Mouse (Mus musculus) left cerebral cortex, postnatal 36 days (tissue): ENCODE data around the gene Ankar. TPM values are rescaled to one million over a fixed set of nuclear protein-coding genes. Genes with fewer than 3 reads are reported as not detected.

Source experiments
- DNase-seq, 2 experiments: peaks; one replicate each; pipeline ENCODE4 v3.0.0; 2021 to 2022; ENCODE audit warnings: low spot score in 2 of 2, mixed read lengths in 1 of 2
- intact Hi-C: fragments of 180-260 bp; cut with DNase I; formaldehyde crosslinking; loops from one replicate; pipeline ENCODE4 v1.15.1; 2025
- total RNA-seq, 2 experiments: library from RNA; stranded (reverse); gene quantifications; 2 replicates each; pipeline ENCODE4 v1.2.3; 2021

The Ankar gene
- total RNA-seq, 2 experiments from 2014 or later: not detected

DNA sequence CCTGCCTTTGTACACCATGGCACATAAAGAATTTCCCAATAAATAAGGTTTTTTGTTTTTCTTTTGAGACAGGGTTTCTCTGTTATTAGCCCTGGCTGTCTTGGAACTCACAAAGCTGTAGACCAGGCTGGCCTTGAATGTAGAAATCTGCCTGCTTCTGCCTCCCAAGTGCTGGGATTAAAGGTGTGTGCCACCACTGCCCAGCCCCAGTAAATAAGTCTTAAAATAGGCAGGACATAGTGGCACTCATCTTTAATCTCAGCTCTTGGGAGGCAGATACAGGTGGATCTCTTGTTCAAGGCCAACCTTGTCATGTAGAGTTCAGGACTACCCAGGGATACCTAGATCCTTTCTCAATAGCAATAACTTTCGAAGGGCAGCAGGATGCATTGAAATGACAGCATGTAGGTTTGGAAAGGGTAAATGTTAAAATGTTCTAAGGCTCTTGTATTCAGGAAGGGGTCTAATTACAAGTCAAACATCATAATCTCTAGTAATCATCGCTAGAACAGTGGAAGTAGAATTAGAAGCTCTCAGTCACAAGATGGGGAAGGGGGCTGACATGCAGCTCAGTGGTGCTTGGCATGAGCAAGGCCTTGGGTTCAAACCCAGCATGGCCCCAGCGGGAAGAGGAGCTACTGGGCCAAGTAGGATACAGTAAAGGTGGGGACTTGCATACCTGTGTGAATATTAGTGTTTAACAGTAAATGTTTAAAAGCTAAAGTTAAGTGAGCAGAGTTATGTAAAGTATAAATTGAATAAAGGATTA is 15.4 kb upstream of the Ankar start:
- DNase-seq: no peak
- intact Hi-C loops: loop anchor here (5.0 kb wide), 1 partner anchor 1112 kb away; no protein-coding TSS in a partner anchor

DNA sequence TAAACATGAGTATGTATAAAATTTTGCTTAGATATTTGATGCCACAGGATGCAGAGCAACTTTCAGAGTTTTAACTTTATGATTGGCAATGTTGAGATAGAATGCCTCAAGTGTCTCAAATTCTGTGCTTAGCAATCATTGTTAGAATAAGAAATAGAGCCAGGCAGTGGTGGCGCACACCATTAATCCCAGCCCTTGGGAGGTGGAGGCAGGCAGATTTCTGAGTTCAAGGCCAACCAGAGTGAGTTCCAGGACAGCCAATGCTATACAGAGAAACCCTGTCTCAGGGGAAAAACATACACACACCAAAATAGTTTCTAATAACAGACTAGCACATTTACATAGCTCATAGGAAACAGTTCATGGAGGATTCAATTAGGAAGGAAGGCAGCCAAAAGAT is 14.7 kb upstream of the Ankar start:
- DNase-seq: no peak
- intact Hi-C loops: loop anchor here (5.0 kb wide), 1 partner anchor 1112 kb away; no protein-coding TSS in a partner anchor

DNA sequence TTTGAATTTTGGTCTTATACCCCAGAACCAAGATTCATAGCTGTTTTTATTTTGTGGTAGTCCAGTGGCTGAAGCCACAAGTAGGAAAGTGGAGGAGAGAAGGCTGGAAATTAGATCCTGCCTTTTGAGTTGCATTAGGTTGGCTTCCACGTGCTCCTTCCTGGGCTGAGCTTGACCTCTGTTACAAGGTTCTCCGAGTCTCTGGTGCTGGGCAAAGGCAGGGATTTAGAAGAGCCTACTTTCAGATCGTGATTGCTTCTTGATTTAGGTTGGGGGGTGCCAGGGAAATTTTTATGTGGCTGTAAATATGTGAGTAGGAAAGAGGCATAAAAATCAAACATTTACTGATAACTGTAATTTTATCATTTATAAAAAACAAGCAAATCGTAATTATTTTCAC is 14.2 kb upstream of the Ankar start:
- intact Hi-C loops: no loop called here

DNA sequence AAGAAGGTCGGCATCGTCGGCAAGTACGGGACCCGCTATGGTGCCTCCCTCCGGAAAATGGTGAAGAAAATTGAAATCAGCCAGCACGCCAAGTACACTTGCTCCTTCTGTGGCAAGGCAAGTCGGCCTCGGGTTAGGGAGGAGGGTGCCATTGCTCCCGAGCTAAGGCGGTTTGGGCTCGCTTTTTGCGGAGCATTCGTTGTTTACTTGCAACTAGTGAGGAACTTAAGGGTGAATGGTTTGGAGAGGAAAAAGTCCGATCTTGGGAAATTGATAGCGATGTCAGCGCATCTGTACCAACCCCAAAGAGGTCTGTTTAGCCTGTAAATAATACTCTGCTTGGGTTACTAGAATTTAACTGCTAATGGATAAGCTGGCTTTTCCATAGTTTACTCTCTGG is 11.3 kb upstream of the Ankar start:
- DNase-seq: no peak
- intact Hi-C loops: no loop called here

More for the DNA sequence above, 14.2 kb upstream of the Ankar start:
- no peak for DNase-seq

DNA sequence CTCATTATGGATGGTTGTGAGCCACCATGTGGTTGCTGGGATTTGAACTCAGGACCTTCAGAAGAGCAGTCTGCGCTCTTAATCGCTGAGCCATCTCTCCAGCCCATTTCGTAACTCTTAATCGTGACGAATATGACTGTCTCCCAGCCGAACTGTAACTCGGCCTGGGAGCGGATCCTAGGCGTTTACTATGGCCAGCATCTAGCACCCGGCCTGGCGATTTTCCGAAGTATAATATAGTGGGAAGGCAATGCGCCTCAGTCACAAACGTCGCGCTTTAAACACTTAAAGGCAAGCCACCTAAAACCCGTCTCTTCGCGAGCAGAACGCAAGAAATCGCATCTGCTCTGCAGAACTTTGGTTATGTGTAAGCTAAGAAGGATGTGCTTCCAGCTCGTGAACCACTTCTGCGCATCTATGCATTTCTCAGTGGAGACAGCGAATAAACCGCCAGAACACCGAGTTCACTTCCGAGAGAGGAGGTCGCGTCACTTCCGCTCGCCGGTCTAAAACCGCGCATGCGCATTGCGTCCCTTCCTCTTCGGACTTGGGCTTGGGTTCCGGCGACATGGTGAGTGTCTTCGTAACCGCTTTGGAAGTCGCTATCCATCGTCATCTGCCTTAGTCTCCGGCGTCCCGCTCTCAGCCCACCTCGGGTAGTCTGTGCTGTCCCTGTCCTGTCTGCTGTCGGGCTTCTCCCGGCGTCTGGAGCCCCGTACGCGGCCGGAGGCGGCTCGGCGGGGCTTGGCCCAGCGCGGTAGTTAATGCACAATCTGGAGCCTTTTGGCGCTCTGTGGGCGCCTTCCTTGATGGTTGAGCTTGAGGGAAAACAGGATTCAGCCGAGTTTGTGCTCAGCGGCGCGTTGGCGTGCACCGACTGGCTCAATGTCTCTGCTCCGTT is 10.6 kb upstream of the Ankar start, which contains the start of gene Rpl37a:
Rpl37a (plus strand) TSS at position 538 of the 901 bp plus-strand sequence.
- intact Hi-C loops: no loop called here
- DNase-seq: peak; percentile 97 to 98

DNA sequence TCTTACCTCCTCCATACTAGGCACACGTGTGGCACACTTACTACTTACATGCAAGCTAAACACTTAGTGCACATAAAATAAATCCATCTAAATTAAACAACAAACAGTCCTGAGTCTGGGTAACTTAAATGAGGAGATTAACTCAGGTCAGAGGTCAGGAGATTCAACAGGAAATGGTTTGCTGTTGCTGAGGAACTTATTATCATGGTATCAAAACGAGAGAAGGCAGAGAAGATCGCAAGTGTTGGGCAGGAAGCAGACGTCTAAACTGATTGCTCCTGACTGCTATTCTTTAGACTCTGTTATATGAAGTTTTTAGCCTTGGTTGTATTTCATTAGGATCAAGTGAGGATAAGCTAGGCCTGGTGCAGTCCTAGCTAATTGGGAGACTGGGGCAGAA is 7.1 kb upstream of the Ankar start:
- intact Hi-C loops: loop anchor here (10.0 kb wide), 1 partner anchor 393 kb away; no protein-coding TSS in a partner anchor
- DNase-seq: no peak

DNA sequence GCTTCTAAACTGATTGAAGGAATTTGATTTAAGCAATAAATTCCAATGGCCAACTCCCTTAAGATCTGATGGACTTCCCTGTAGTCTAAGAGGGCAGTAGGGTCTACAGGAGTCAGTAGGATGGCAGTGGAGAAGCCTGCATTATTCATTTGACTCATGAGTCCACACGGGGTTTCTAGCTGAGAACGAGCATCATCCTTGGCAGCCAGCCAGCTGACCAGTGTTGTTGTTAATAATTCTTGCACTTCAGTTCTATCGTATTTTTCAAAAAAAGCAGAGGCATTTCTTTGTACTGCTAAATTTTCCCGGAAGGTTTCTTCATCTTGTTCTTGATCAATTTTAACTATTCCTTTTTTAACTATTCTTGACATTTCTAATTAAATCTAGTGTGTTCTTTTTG is 1.7 kb downstream of the Ankar start:
- intact Hi-C loops: no loop called here
- DNase-seq: no peak

DNA sequence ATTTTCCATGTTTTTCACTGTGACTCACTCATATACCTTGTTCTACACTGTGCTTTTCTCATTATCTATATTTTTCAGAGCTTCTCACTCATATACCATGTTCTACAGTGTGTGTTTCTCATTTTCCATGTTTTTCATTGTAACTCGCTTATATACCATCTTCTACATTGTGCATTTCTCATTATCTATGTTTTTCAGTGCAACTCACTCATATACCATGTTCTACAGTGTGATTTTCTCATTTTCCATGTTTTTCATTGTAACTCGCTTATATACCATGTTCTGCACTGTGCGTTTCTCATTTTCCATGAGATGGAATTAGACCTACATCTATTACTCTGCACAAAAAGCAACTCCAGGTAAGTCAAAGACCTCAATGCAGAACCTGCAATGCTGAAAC is 4.1 kb downstream of the Ankar start:
- intact Hi-C loops: no loop called here
- no peak for DNase-seq

DNA sequence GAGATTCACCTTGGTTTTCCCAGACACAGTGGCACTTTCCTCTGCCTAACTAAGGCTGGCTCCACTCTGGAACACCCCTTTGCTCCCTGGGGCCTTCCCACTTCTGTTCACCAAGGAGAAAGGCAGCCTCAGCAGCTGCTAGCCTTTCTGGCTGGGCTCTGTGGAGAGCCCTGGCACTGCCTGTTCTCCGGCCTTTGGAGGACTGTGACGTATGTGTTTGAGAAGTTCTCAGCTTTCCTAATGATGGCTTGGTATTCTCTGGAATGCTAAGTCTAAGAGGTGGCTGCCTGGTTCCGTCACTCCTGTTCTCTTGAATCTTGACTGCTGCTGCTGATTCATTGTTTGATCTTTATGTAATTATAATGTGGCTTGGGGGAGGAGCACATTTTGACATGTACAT is 27.3 kb downstream of the Ankar start:
- intact Hi-C loops: no loop called here
- DNase-seq: no peak

DNA sequence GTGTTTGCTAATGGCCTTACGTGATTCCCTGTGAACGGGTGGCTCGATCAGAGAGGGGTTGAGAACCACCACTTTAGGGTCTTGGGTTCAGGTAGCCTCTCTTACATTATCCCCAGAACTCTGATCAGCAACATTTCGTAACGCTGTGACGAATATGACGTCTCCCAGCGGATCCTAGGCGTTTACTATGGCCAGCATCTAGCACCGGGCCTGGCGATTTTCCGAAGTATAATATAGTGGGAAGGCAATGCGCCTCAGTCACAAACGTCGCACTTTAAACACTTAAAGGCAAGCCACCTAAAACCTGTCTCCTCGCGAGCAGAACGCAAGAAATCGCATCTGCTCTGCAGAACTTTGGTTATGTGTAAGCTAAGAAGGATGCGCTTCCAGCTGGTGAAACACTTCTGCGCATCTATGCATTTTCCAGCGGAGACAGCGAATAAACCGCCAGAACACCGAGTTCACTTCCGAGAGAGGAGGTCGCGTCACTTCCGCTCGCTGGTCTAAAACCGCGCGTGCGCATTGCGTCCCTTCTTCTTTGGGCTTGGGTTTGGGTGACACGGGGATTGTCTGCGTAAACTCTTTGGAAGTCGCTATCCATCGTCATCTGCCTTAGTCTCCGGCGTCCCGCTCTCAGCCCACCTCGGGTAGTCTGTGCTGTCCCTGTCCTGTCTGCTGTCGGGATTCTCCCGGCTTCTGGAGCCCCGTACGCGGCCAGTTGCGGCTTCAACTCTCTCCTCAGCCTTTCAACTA is 59.5 kb downstream of the Ankar start:
- DNase-seq: peak; percentile 47 to 68
- intact Hi-C loops: no loop called here

DNA sequence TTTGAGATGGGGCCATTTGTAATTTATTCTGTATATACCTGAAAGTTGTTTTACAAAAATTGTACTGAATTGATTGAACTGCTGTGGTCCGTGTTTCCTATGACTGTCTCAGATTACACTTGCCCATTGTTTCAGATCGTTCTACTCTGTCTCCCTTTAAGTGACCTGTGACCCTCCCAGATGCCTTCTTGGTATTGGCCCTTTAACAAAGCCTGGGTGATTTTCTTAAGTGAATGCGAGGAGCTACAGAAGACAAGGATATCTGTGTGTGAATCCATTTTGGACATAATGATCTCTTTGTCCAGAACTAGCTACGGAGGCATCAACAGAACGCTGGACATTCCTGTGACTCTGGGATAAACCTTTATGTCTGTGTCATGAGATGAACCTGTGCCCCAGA is 65.2 kb downstream of the Ankar start:
- no peak for DNase-seq
- intact Hi-C loops: no loop called here

DNA sequence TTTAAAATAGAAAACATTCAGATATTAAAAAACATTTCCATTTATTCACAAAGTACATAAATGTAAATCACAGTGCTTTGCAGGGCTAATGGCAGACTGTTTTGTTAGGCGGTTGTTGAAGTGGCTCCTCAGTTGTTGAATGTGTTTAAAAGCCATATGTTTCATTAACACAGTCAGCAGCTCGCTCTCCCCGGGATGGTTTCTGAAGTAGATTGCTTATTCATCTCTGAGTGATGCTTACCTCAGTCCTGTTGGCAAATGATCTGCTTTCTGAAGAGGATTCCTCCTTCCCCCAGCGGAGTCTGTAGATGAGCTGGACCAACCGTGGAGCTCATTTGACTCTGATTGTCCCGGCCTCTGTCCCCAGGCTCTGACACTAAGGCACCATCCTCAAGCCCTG is 88.2 kb downstream of the Ankar start:
- intact Hi-C loops: no loop called here
- DNase-seq: no peak

DNA sequence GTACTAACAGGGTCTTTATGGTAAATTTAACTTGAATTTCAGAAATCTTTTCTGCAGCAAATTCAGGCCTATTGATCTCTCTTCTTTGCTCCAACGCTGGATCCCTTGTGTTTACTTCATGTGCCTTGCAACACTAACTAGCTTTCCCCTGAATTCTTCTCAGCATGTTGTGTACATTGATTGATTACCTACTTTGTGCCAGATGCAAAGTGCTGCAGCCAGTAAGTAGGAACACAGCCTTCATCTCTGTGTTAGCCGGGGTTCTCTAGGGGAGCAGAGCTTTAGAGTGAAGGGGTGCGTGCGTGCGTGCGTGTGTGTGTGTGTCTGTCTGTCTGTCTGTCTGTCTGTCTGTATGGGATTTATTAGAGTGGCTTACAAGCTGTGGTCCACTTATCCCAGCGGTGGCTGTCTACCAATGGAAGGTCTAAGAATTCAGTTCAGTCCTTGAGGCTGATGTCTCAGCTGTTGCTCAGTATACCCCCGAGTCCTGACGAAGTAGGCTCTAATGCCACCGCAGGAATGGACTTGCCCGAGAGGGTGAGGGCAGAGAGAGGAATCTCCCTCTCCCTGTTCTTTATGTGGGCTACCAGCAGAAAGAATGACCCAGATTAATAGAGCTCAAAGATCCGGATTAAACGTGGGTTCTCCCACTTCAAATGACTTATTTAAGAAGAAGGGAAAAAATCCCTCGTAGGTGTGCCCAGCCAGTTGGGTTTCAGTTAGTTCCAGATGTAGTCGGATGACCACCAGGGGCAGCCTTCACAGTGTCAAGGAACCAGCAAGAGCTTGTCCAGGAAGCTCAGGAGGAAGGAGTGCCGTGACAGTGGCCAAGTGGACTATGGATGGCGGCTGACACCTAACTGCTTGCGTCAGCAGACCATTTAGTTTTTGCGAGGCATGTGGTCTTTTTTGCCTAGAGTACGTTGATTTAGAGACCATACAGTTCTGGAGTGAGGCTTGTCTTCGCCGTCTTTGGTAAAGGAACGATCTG is 90.2 kb downstream of the Ankar start:
- DNase-seq: no peak
- intact Hi-C loops: no loop called here

DNA sequence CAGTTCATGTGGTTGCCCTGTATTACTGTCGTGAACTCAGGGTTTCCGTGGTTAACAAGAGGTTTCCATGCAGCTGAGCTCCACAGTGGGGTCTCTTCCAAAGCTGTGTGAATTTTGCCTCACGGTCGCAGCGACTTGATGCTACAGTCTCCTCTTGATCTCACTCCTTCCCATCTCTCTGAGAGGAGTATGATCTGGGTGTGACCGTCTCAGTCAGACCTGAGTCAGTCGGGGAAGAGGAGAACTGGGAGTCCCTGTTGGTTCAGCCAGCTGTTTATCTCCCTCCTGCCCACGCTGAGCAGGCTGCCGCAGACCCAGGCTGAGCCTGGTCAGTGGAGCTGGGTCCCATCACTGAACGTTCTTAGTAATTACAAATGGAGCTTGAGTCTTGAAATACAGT is 91.2 kb downstream of the Ankar start:
- no peak for DNase-seq
- intact Hi-C loops: no loop called here

DNA sequence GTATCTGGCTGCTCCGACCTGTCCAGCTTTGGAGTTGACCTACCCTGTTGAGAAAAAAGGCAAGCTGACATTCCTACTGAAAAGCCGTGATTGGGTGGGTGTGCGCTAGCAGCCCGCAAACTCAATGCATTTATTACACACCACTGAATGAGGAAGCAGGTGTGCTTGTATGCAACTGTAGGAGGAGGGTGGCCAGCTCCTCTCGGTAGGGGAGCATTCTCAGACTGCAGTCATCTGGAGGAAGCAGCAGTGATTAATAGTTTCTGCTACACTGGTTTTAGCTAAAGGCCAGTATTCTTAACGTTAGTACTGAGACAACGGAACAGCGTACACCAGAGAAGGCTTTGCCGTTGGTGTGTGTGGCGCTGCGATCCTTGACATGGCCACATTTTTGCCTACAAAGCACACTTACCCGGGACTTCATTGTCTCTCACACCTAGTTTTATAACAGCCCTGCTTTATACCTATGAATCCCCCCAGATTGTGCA is 94.1 kb downstream of the Ankar start:
- DNase-seq: no peak

DNA sequence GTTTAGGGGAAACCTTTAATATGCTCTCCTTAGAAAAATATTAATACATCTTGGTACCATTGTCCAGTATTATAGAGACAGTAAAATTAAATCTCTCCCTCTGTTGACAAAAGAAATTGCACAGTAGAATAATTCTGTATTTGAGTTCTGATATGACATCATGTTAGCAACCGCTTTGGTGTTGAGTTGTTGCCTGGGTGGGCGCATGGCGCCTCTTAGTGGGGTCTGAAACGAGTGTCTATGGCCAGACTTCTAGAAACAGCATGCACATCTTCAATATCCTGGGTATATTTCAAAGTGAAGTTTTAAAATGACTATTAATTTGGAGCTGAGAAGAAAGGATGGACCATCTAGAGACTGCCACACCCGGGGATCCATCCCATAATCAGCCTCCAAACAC is 97.6 kb downstream of the Ankar start:
- DNase-seq: no peak

More for the DNA sequence above, 94.1 kb downstream of the Ankar start:
- intact Hi-C loops: no loop called here

DNA sequence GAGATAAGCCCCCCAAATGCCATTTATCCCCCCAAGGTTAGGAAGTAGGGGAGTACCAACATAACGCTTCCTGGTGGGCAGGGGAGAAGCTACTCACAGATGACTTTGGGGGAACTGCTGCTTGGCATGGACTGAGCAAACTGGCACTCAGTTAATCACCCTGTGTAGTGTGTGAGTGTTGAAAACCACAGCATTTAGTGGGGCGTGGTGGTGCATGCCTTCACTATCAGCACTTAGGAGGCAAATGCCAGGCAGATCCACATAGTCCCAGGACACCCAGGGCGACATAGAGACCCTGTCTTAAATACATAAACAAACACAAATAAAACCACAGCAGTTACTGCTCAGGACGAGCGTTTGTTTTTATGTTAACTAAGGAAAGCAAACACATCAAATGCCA is 98.2 kb downstream of the Ankar start:
- no peak for DNase-seq
- intact Hi-C loops: no loop called here

More for the DNA sequence above, 97.6 kb downstream of the Ankar start:
- intact Hi-C loops: no loop called here

DNA sequence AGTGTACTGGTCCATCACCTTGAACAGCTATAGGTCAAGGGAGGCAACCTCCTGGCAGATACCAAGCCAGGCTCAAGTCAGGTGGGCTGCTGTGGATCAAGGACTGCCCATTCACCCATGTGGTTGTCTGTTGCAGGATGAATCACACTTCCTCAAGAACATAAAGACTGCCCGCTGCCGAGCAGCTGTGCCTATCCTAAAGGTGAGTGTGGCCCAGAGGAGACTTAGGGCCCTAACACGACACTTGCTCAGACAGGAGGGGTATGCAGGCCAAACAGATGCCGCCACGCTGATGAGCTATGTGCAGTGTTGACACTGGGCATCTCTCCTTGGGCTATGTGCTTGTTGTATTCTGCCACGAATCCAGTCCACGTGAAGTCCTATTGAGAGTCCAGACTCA is 99.1 kb downstream of the Ankar start:
- no peak for DNase-seq
- intact Hi-C loops: no loop called here

DNA sequence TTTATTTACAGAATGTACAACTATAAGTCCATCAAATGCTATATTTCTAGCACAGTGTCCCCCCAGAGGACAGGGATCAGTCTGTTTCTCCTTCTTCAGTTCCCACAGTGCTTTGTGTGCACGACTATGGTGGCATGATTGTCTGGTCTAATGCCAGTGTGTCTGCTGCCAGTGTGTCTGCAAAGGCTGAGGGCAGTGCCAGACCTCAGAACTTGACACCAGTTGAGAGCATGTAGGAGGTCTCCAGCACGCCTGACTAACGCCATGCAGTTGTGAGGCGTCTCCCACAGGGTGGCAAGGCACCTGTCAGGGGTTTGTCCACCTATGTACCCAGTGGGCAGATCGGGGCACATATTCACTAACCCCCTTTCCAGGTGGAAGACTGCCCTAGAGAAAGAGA is 99.6 kb downstream of the Ankar start:
- no peak for DNase-seq
- intact Hi-C loops: no loop called here
